Mouse (Mus musculus) testis, adult 10 weeks (tissue): ENCODE results near the gene Sppl3. TPM values are rescaled to one million over a fixed set of nuclear protein-coding genes. Genes with fewer than 3 reads are reported as not detected.

Experiments
- polyA plus RNA-seq: library from polyadenylated mRNA; stranded (reverse); fragments of 350-450 nt; fragmentation: Illumina TruSeq; extraction: RNeasy Lipid Tissue Mini Kit (QIAGEN cat#74804); gene quantifications from one replicate; pipeline ENCODE4 v1.2.3, GENCODE M21; 2014; ENCODE audit warnings: low read depth, low replicate concordance

The Sppl3 gene
- polyA plus RNA-seq, result 68.8 TPM

GRCm38 (mm10) chr5:115010577-115011216 lies at the start of gene Sppl3:
Gene Sppl3 (plus strand): TSS chr5:115011137.

GRCm38 (mm10) chr5:114970824-114971227 lies 40.1 kb upstream of the Sppl3 start, which contains the start of gene Hnf1a:
Gene Hnf1a (minus strand): TSS chr5:114971094.

GRCm38 (mm10) chr5:115098195-115098594 lies 87.3 kb downstream of the Sppl3 start, which contains the start of gene Gm10401:
Gene Gm10401 (minus strand): TSS chr5:115098295.

GRCm38 (mm10) chr5:115118961-115119570 lies 108.1 kb downstream of the Sppl3 start, which contains the start of gene Acads:
Gene Acads (minus strand): TSS chr5:115119346.

GRCm38 (mm10) chr5:115134234-115135165 lies 123.6 kb downstream of the Sppl3 start, which contains the start of gene Unc119b:
Gene Unc119b (minus strand): TSS chr5:115134975.

Other genes starting within 250 kb of the Sppl3 start
- 109 TPM for gene Ankrd13a, start 236.5 kb upstream of the Sppl3 start, polyA plus RNA-seq
- gene Git2, start 235.6 kb upstream of the Sppl3 start, polyA plus RNA-seq, result 7.5 TPM
- 44.9 TPM for gene 1500011B03Rik, start 187.7 kb upstream of the Sppl3 start, polyA plus RNA-seq
- 31.9 TPM for gene 4930519G04Rik, start 157.5 kb upstream of the Sppl3 start, polyA plus RNA-seq
- not detected for gene Gm9936, start 152.5 kb upstream of the Sppl3 start, polyA plus RNA-seq
- 8.8 TPM for gene Oasl2, start 114.2 kb upstream of the Sppl3 start, polyA plus RNA-seq
- gene Oasl1, start 87.9 kb upstream of the Sppl3 start, polyA plus RNA-seq, result 0.22 TPM
- gene 2210016L21Rik, start 69.0 kb upstream of the Sppl3 start, polyA plus RNA-seq, result 0.84 TPM
- not detected for gene Hnf1a, start 40.0 kb upstream of the Sppl3 start, polyA plus RNA-seq
- gene Gm10401, start 87.2 kb downstream of the Sppl3 start, polyA plus RNA-seq, result not detected
- 0.67 TPM for gene Acads, start 108.2 kb downstream of the Sppl3 start, polyA plus RNA-seq
- 1.8 TPM for gene Unc119b, start 123.8 kb downstream of the Sppl3 start, polyA plus RNA-seq
- 56.4 TPM for gene Mlec, start 147.0 kb downstream of the Sppl3 start, polyA plus RNA-seq
- 1.2 TPM for gene Cabp1, start 183.2 kb downstream of the Sppl3 start, polyA plus RNA-seq
- 2.8 TPM for gene Pop5, start 224.7 kb downstream of the Sppl3 start, polyA plus RNA-seq